Mouse (Mus musculus): ENCODE measurements at regions not wholly inside any gene's neighbourhood (a gene's known extent, or its start where the extent isn't known, plus 50 kb on each side); places are given as distances from the start of the nearest gene placed in this dataset.

- no peak overlapping the region for H3K4me3 ChIP-seq
- no peak for TF ChIP-seq CTCF (conservative IDR thresholded peaks at IDR 0.05)
- H3K27ac ChIP-seq = no peak overlapping the region
- no peak for DNase-seq (ENCODE audit: low spot score in 2 of 2)
Observed at GRCm38 (mm10) chr16:44625108-44625616, 66.5 kb upstream of the Boc start.

- no peak for DNase-seq (ENCODE audit: low spot score in 2 of 2)
- no peak for TF ChIP-seq CTCF (conservative IDR thresholded peaks at IDR 0.05)
- no peak overlapping the region for H3K4me3 ChIP-seq
- H3K27ac ChIP-seq = no peak overlapping the region
Observed at GRCm38 (mm10) chr16:44621573-44621972, 62.9 kb upstream of the Boc start.

GRCm38 (mm10) chr16:44620536-44620935 lies 61.8 kb upstream of the Boc start:
- no peak for TF ChIP-seq CTCF (conservative IDR thresholded peaks at IDR 0.05)
- Histone ChIP-seq H3K4me3 (no peak overlapping the region), H3K27ac (no peak overlapping the region)
- no peak for DNase-seq (ENCODE audit: low spot score in 2 of 2)

GRCm38 (mm10) chr16:44619476-44620103 lies 60.9 kb upstream of the Boc start:
- TF ChIP-seq CTCF (conservative IDR thresholded peaks at IDR 0.05) = no peak
- no peak overlapping the region for H3K4me3 ChIP-seq
- H3K27ac ChIP-seq = no peak overlapping the region
- DNase-seq (ENCODE audit: low spot score in 2 of 2) = no peak

GRCm38 (mm10) chr16:44617041-44617440 lies 58.3 kb upstream of the Boc start:
- no peak for TF ChIP-seq CTCF (conservative IDR thresholded peaks at IDR 0.05)
- Histone ChIP-seq H3K4me3 (no peak overlapping the region), H3K27ac (peak overlapping the region; percentile 74)
- peak in 1 of 2 experiments; percentile 13 for DNase-seq (ENCODE audit: low spot score in 2 of 2)

GRCm38 (mm10) chr16:44616376-44616775 lies 57.7 kb upstream of the Boc start:
- DNase-seq (ENCODE audit: low spot score in 2 of 2) = no peak
- Histone ChIP-seq H3K27ac (peak overlapping the region; percentile 74), H3K4me3 (no peak overlapping the region)
- TF ChIP-seq CTCF (conservative IDR thresholded peaks at IDR 0.05) = no peak

- no peak overlapping the region for H3K27ac ChIP-seq
- TF ChIP-seq CTCF (conservative IDR thresholded peaks at IDR 0.05) = no peak
- H3K4me3 ChIP-seq = no peak overlapping the region
- no peak for DNase-seq (ENCODE audit: low spot score in 2 of 2)
Observed at GRCm38 (mm10) chr16:44615878-44616206, 57.1 kb upstream of the Boc start.

- H3K4me3 ChIP-seq = no peak overlapping the region
- no peak overlapping the region for H3K27ac ChIP-seq
- no peak for DNase-seq (ENCODE audit: low spot score in 2 of 2)
- no peak for TF ChIP-seq CTCF (conservative IDR thresholded peaks at IDR 0.05)
Observed at GRCm38 (mm10) chr16:44615172-44615877, 56.6 kb upstream of the Boc start.

- H3K27ac ChIP-seq = no peak overlapping the region
- TF ChIP-seq CTCF (conservative IDR thresholded peaks at IDR 0.05) = no peak
- H3K4me3 ChIP-seq = no peak overlapping the region
- DNase-seq (ENCODE audit: low spot score in 2 of 2) = no peak
Observed at GRCm38 (mm10) chr16:44614235-44614634, 55.5 kb upstream of the Boc start.

GRCm38 (mm10) chr16:44612676-44613075 lies 54.0 kb upstream of the Boc start:
- DNase-seq (ENCODE audit: low spot score in 2 of 2) = peak; percentile 38 to 51
- Histone ChIP-seq H3K27ac (no peak overlapping the region), H3K4me3 (no peak overlapping the region)
- TF ChIP-seq CTCF (conservative IDR thresholded peaks at IDR 0.05) = no peak

- Histone ChIP-seq H3K27ac (no peak overlapping the region; the same call in 1 of the 2 replicates), H3K4me3 (no peak overlapping the region)
- DNase-seq (ENCODE audit: low spot score in 2 of 2) = no peak
- TF ChIP-seq CTCF (conservative IDR thresholded peaks at IDR 0.05) = no peak
Observed at GRCm38 (mm10) chr16:44611525-44611924, 52.8 kb upstream of the Boc start.

- no peak for TF ChIP-seq CTCF (conservative IDR thresholded peaks at IDR 0.05)
Observed at GRCm38 (mm10) chr16:44608586-44608985, 49.9 kb upstream of the Boc start.

More at GRCm38 (mm10) chr16:44608586-44608985, 49.9 kb upstream of the Boc start:
- no peak for DNase-seq (ENCODE audit: low spot score in 2 of 2)
- Histone ChIP-seq H3K4me3 (no peak overlapping the region), H3K27ac (no peak overlapping the region)

Data from layer of hippocampus, adult 2 months (tissue).